Mouse (Mus musculus) c-Kit-positive CD71-negative TER-119-negative erythroid progenitor cells, embryonic 14.5 days (primary cell): Measurements from ENCODE around the gene Limd1.

ENCODE experiments used
- DNase-seq: peaks from one replicate; pipeline ENCODE4 v3.0.0-alpha.2; 2013; ENCODE audit warnings: low read depth

The Limd1 gene

DNA sequence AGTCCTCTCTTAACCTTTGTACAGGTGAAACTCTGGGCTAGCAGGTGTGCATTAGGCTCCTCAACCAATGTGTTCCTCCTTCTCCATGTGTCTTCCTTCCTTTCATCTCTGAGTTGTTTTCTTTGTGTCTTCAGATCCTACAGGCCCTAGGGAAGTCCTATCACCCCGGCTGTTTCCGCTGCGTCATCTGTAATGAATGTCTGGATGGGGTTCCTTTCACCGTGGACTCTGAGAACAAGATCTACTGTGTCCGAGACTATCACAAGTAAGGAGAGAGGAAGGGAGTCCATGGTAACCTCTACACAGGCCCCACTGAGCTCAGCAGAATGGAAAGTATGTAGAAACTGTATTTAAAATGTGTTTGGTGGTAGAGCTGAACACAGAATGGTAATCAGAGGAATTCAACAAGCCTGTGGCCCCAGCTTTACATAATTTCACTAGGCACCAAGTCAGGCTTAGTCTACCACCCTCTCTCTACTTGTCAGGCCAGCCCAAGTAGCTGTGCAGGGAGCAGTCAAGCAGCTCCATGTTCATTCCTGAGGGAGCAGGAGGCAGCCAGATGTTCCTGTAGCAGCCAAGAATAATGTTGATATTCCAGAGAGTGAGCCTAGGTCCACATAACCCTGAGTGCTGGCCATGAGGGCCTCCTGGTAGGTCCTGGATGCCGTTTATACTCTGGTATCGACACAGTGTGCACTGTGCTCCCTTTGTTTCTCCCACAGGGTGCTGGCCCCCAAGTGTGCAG lies 38.3 kb downstream of the Limd1 start:
- DNase-seq, result no peak

DNA sequence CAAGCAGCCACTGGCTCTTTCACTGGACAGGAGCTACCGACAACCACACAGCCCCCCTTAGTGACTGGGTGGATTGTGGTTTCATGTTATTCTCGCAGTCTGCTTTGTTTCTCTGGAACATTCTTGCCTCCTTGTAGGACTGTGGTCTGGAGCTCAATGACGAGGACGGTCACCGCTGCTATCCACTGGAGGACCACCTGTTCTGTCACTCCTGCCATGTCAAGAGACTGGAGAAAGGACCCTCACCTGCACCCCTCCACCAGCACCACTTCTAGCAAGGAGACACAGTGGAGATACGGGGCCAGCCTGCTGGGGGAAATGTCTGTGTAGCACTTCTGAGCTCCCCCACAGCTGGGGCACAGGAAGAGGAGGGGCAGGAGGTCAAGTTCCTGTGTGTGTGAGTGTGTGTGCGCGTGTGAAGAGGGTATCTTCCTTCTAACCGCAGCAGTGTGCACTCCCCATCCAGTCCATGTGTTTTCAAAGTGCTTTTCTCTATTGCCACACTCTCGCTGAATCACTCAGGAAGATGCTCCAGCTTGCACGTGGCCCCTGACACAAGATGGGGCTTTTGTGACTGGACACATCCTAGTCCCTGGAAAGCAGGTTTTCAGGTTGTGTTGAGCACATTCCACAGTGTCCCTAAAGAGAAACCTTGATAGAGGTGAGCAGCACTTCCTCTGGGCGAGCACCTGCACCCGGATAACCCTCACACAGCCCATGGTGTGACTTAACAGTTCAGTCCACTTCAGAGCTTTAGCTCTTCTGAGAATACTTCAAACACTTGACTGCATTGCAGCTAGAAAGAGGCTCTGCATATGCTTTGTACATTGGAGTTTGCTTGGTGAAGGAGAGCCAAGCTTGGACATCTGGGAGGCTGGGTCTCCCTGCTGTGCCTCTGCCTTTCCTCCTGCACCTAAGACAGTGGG lies 40.7 kb downstream of the Limd1 start:
- DNase-seq, result no peak

DNA sequence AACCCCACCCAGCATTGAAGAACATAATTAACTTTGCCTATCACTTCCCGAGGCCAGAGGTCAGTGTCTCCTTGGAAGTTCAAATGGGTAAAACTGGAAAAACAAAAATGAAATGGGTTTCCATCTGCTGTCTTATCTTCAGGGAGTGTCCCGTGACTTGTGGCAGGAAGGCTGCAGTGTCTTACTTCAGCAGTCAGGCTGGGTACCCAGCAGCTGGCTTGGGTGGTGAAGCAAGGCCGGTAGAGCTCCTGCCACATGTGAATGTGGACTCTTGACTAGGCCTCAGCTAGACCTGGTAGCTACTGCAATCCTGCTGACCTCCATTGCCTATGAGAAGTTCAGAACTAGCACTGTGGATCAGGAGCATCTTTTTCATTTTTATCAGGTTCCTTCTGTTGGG lies 42.2 kb downstream of the Limd1 start:
- DNase-seq, result no peak

DNA sequence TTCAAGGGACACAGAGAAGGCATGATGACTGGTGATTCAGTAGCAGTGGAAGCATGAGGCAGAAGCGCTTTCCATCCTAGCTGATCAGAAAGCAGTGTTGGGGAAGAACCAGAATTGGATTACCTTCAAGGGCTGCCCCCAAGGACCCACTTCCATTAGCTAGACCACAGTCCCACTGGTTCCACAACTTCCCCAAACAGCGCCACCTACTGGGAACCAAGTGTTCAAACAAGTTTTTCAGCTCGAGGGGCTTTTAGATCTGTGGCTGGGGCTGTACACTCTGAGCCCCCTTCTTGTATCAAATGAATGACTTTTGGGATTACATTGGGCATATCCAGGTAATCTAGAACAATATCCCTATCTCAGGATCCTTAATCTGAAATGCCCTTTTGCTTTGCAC lies 45.2 kb downstream of the Limd1 start:
- peak; percentile 58 for DNase-seq

DNA sequence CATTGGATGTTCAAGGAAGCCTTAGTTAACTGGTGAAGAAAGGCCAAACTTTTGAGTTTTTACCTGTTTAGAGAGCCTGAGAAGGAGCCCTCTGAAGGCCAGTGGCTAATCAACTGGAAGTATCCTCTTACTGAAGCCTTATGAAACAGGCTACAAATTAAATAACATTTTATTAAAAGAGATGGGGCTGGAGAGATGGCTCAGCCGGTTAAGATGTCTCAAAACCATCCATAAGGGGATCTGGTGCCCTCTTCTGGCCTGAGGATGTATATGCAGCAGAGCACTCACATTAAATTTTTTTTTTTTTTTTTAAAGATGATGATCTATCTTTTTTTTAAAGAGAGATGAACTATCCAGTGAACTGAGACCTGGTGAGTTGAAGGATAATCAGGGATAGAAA lies 46.6 kb downstream of the Limd1 start:
- DNase-seq, result peak; percentile 76

DNA sequence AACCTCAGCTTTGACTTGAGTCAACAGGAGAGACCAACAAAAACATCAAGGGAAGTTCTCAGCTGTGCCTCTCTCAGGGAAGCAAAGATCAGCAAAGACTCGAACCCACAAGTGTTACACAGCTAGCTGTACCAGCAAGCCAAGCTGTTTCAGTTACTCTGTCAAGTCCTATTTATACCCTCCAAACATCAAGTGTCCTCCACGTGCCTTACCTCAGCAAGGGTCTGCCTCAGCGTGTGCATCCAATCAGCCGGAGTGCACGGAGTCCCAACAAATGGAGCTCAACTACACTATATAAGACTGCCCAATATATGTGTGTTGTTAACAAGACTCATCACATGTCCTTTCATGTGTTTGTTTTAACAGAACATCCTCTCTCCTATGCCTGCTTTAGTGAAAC lies 48.0 kb downstream of the Limd1 start:
- no peak for DNase-seq

DNA sequence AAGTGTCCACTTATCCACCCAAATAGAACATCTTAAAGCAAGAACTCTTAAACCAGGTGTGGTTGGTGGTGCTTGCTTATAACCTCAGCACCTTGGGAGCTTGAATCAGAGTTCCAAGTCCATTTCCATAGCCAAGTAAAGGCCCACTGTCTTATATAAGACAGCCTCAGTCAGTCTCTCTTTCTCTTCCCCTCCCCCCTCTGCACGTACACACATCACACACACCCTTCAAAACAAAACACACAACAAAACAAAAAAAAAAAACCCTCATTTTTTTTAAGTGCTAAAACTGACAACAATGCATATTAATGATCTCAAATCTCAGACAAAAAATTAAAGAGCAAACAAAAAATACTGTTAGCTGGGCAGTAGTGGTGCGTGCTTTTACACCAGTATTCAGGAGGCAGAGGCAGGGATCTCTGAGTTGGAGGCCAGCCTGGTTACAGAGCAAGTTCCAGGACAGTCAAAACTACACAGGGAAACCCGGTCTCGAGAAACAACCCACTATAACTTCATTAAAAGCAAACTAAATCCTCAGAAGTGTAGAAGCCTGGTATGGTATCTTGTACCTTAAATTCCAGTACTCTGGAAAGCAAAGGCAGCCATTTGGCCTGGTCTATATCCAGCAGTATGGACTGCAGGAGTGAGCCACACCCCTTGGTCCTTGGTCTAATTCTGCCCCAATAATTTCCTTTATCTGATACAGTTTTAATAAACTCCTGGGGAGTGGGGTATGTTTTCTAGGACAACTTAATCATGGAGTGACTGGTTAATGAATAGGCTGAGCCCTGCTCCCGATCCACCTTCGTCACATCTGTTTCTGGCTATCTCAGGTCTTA lies 49.8 kb downstream of the Limd1 start:
- DNase-seq, result no peak

DNA sequence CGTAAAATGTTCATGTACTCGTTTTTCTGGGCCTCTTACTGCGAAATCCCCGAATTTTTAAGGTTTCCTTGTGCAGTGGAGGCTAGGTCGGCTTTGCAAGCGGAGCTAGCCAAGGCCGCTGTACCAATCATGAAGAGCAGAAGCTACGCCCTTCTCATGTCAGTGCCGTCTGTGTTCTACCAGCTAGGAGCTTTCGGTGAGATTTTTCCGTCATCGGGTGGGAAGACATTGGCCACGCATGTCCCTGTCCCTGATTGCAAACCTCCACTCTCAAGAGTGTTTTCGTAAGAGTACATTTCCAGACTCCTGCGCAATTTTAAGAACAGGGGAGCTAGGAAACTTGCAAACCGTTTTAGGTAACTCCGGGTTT lies 50.4 kb downstream of the Limd1 start:
- DNase-seq, result no peak

DNA sequence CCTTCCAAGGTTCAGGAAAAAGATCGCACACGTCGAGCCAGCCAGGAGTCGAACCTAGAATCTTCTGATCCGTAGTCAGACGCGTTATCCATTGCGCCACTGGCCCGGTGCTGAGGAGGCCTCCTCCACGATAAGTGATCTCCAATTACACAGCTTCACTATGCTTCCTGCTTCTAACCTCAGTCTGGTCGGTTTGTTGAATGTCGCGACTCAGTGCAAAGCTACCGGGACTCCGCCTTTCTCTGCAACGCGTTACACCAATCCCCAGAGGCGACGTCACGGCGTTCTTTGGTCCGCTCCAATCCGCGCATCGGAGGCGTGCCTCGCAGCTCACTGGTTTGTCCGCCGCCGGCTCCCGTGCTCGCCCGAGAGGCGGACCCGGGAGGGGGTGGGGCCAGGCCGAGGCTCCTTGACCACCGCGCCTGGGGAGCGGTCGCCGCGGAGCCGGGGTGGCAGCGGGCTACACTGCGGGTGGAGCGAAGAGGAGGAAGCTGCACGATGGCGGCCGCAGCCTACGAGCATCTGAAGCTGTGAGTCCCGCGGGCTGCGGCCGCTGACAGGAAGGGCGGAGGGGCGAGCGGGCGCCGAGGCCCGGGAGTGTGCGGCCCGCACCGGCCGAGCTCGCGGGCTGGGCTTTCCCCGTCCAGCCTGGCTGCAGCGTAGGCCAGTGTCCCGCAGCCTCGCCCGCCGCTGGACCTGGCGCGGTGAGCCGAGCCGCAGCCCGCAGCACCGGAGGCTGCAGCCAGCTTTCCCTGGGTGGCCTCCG lies 51.1 kb downstream of the Limd1 start, which contains the start of gene Sacm1l:
Gene Sacm1l (plus strand): TSS at position 368 of the 766 bp plus-strand sequence.
- DNase-seq, result peak; percentile 97

DNA sequence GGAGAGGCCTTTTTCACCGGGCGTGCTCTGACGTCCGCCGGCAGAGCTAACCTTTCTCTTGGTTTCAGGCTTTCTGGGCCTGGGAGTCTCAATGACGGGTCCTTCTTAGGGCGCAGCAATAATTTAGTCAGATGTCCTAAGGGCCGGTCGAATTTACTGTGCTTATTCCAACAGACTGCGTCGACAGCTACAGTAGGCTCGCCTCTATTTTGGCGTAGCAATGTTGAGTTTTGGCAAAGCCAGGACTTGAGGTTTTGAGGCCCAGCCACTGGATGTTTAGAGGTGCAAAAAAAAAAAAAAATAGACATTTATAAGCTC lies 51.6 kb downstream of the Limd1 start:
- no peak for DNase-seq

DNA sequence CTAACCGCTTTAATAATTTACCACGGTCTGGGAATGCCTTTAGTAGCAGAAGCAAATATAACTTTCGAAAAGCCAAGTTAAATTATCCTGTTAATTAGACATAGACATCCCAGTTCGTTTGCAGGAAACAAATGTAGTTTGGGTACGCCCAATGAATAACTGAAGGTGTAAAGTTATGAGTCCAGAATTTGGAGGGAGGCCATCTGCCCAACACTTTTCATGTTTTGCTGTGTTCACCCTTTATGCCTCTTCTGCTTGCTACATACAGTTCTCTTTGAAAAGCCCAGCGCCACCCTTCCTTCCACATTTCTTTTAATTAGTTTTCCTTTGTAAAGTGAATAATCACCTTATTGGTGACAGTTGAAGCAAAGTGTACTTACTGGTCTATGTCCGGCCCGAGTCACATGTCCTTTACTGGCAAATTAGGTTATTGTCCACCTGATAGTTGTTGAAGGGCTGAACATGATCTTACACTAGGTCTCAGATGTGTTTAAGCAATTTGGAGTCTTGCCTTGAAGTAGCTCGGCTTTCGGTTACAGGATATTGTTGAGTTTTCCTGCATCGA lies 52.1 kb downstream of the Limd1 start:
- DNase-seq, result no peak

DNA sequence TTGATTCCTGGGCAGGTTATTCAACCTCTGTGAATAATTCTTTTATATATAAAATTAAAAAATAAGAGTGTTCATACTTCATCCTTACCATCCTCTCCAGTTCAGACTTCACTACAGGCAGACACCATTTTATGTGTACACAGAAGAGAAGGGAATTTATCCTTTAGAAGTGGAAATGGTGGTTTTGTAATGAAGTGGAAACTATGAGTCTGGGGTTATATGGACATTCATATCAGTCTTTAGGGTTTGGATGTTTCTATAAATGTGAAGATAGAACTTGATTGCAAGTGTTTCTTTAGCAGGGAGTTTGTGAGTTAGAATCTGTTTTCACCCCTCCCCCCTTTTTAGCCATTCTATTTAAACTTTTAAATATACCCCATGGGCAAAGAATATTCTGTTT lies 52.7 kb downstream of the Limd1 start:
- DNase-seq, result no peak

DNA sequence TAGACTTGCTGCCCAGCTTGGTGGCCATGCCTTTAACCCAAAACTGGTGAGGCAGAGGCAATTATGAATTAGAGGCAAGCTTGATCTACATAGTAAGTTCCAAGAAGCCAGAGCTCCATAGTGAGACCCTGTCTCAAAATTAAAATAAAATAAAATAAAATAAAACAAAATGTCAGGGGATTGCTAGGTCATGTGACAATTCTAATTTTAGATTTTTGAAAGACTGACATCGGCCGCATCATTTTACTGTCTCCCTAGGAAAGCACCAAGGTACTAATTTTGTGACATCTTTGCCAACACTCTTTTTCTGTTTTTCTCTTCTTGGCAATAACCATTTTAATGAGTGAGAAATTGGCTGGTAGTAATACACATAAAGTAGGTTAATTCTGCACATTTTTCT lies 58.1 kb downstream of the Limd1 start:
- DNase-seq, result no peak

DNA sequence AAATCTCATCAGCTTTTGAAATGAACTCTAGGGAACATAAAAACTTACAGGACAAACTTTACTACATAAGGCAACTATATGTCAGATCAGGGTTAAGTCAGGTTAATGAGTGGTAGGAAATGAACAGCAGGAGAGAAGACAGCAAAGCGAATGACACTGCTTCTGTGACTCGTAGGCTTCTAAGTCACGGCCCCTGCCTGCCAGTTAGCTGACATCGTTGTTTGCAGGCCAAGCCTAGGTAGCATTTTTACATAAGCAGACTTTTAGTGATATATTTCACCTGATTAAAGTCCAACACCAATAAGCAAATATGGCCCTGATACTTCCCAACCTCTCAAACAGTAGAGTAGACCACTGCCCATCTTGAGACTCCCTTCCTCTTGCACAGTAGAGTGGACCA lies 59.7 kb downstream of the Limd1 start:
- no peak for DNase-seq

DNA sequence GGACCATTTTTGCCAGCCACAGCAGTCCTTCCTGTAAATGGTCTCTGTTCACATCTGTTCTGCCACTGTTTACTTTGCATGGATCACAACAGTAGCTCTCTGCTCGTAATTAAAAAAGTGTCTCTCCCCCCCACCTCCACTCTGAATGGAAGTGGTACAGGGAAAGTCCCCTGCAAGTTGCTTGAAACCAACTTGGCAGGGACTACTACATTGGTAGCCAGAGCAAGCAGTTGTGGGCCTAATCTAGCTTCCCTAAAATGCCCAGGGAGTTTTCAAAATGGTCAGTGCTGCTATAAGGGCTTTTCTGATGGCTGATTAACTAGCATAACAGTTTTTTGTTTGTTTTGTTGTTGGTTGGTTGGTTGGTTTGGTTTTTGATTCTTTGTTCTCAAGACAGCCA lies 60.6 kb downstream of the Limd1 start:
- no peak for DNase-seq

DNA sequence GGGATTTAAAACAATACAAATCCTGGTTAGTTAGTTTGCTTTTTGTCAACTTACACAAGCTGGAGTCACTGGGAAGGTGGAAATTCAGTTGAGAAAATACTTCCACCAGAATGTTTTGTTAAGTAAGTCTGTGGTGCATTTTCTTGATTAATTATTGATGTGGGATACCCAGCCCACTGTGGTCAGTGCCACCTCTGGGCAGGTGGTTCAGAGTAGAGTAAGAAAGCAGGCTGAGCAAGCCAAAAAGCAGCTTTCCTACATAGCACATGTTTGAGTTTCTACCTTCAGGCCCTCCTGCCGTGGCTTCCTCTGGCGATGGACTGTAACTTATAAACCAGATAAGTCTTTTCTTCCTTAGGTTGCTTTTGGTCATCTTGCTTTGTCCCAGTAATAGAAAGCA lies 61.3 kb downstream of the Limd1 start:
- DNase-seq, result no peak

DNA sequence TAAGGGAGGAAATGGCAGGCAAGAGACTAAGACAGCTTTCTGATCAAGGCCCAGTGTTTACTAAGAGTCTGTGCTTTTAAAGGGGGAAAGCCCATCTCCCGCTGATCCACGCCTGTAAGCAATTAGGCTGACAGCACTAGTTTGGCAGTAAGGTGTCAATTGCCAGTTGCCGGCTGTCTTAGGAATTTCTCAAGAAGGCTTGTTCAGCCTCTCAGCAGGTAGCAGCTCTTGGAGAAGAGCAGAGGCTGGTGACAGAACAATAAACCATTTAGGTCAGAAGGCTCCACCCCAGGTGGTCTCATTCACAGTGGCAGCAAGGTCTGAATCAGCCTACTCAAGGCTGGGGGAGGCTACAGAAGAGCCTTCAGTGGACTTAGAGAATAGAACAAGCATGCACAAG lies 76.1 kb downstream of the Limd1 start:
- no peak for DNase-seq
